Mouse (Mus musculus) heart, embryonic 16.5 days (tissue): Measurements from ENCODE around the gene Mkrn2. TPM values are rescaled to one million over a fixed set of nuclear protein-coding genes. Genes with fewer than 3 reads are reported as not detected.
"Not testable (repeated sequence)": the region's sequence is repeated elsewhere in the genome, so short reads cannot be mapped to it uniquely, and the experiment has no call there.

ENCODE experiments used
- ATAC-seq: fragments of 200-750 bp; cut with Nextera tagmentation; replicated peaks from 2 replicates; pipeline ENCODE4 v1.8.0; 2017; ENCODE audit warnings: moderate number of reproducible peaks; ENCODE audit not compliant: insufficient read depth, low FRiP score; ENCODE audit errors: extremely low read depth
- H3K27ac ChIP-seq: fragments of 300-500 bp; sonication (generic); 2 replicates; pipeline ENCODE4 v1.5.1; 2014; ENCODE audit warnings: mild to moderate bottlenecking, low read length, control low read depth, moderate library complexity
- H3K27me3 ChIP-seq: fragments of 300-500 bp; sonication (generic); 2 replicates; pipeline ENCODE4 v1.6.1; 2014; ENCODE audit warnings: low read length, mixed read lengths; ENCODE audit not compliant: control insufficient read depth, insufficient read depth
- H3K36me3 ChIP-seq: fragments of 300-500 bp; sonication (generic); 2 replicates; pipeline ENCODE4 v1.6.1; 2014; ENCODE audit not compliant: control insufficient read depth, insufficient read depth
- H3K4me1 ChIP-seq: fragments of 300-500 bp; sonication (generic); 2 replicates; pipeline ENCODE4 v1.6.1; 2014; ENCODE audit warnings: low read length, mixed read lengths; ENCODE audit not compliant: control insufficient read depth, insufficient read depth
- H3K4me2 ChIP-seq: fragments of 300-500 bp; sonication (generic); 2 replicates; pipeline ENCODE4 v1.6.1; 2014; ENCODE audit warnings: low read depth, mild to moderate bottlenecking, control low read depth, low read length
- H3K4me3 ChIP-seq: fragments of 300-500 bp; sonication (generic); 2 replicates; pipeline ENCODE4 v1.5.1; 2014; ENCODE audit warnings: mild to moderate bottlenecking, control low read depth, low read length
- H3K9ac ChIP-seq: fragments of 300-500 bp; sonication (generic); 2 replicates; pipeline ENCODE4 v1.6.1; 2014; ENCODE audit warnings: low read length, control low read depth
- H3K9me3 ChIP-seq: fragments of 300-500 bp; sonication (generic); replicated peaks from 2 replicates; pipeline ENCODE4 v1.6.1; 2016; ENCODE audit warnings: low read length; ENCODE audit not compliant: control insufficient read depth
- WGBS: fragments of 180-500 bp; shearing (Covaris S2); extraction: QIAGEN DNeasy Blood & Tissue Kit; methylation state at CpG from one replicate; pipeline ENCODE4 v1.1.7; 2014; 5-methylcytosine and 5-hydroxymethylcytosine counted together
- polyA plus RNA-seq: library from polyadenylated mRNA; unstranded; fragments of >200 nt; fragmentation: Nextera tagmentation; extraction: Ambion mirVana; gene quantifications from 2 replicates; pipeline ENCODE4 v1.2.1, GENCODE M21; 2015

Mkrn2 gene
- polyA plus RNA-seq, 1 experiment from 2014 or later: 26.2 TPM

DNA sequence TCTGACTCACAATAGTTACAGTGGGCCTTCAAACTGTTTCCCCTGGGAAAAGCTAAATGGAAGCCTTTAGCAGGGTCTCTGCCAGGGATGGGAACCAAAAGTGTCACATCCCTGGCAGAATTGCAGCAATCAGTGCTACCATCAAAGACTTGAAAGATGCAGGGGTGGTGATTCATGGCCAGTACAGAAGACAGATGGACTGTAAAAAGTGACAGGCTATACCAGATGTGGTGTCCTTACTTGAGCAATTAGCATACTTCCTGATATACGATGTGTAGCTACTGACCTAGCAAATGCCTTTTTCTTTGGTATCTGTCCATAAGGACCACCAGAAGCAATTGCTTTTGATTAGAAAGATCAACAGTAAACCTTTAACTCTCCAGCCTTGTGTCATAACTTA is 19.2 kb downstream of the Mkrn2 start:
- Histone ChIP-seq H3K4me2 (no peak overlapping the region), H3K4me3 (no peak overlapping the region), H3K9ac (no peak overlapping the region), H3K27ac (no peak overlapping the region), H3K27me3 (no peaks in the 10 kb centered on the region), H3K4me1 (no peaks in the 10 kb centered on the region), H3K9me3 (no peaks in the 10 kb centered on the region), H3K36me3 (peaks cover 85% of the 10 kb centered on the region)
- 92% methylated on average over 1 of the region's 1 CpGs for WGBS
- no peak for ATAC-seq

DNA sequence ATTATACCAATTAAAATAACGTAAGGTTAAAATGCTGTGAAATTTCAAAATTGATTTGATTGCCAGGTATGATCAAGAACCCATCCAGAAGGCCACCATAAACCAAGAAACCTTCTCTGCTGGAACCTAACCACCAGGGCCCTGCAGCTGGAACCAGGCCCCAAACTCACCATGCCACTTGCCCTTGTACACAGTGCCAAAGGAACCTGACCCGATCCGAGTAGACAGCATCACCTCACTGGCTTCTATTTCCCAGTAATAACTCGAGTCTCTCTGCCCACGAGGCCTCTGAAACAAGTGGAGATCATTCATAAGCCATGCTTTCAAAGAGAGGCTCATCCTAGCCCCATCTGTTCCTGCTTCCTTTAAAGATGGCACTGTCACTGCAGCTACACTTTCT is 24.4 kb downstream of the Mkrn2 start:
- H3K4me2 ChIP-seq: no peak overlapping the region
- WGBS: 82% methylated on average over 5 of the region's 5 CpGs
- H3K4me1 ChIP-seq: no peaks in the 10 kb centered on the region
- peaks cover 75% of the 10 kb centered on the region for H3K36me3 ChIP-seq
- H3K9ac ChIP-seq: no peak overlapping the region
- H3K4me3 ChIP-seq: no peak overlapping the region
- H3K27ac ChIP-seq: no peak overlapping the region
- no peaks in the 10 kb centered on the region for H3K27me3 ChIP-seq
- ATAC-seq: no peak
- no peaks in the 10 kb centered on the region for H3K9me3 ChIP-seq

DNA sequence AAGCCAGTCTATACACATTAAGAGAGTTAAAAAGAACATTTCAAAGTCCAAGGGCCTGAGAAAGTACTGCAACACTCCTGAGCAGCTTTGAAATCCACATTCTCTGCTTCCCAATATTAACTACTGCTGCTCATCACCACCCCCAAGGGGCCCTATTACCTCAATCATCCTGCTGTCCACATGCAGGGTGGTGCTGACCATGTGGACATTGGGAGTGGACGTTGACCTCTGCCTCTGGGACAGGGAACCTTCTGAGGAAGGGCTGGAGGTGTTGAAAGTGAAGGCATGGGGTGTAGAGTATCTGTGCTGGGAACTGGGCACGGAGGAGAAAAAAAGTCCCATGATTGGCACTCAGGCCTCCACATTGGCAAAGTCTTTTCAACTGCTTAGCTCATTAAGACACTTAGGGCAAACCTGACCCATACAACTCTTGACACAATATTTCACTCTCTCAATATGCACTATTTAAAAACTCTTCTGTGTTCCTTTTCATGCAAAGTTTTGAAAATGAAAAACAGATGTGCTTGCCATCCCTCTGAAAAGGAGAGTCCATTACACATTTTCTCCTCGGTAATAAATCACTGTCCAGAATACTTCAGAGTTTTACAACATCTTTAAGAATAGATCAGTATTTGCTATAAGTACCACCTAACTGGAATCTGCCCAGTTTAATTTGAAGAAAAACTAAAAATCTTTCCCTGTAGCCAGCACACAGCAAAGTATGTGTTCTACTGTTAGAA is 29.5 kb downstream of the Mkrn2 start:
- H3K9ac ChIP-seq: no peak overlapping the region
- no peaks in the 10 kb centered on the region for H3K27me3 ChIP-seq
- no peaks in the 10 kb centered on the region for H3K9me3 ChIP-seq
- H3K36me3 ChIP-seq: peaks cover 68% of the 10 kb centered on the region
- no peak for ATAC-seq
- H3K4me3 ChIP-seq: no peak overlapping the region
- WGBS: 82% methylated on average over 3 of the region's 3 CpGs
- H3K4me2 ChIP-seq: no peak overlapping the region
- H3K4me1 ChIP-seq: no peaks in the 10 kb centered on the region
- no peak overlapping the region for H3K27ac ChIP-seq

DNA sequence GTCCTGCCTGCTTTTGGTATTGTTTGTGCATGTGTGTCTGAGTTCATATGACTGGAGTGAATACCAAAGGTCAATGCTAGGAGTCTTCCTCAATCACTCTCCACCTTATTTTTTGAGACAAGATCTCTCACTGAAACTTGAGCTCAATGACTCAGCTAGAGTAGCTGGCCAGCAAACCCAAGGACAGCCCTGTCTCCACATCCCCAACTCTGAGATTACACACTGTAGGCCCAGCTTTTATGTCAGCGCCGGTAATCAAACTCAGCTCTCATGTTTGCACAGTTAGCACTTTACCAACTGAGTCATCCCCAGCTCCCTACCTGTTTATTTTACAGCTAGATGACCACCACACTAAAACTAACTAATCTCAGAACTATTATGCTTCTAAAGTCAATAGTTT is 32.3 kb downstream of the Mkrn2 start:
- WGBS: 94% methylated on average over 2 of the region's 2 CpGs
- Histone ChIP-seq H3K4me2 (no peak overlapping the region), H3K9ac (no peak overlapping the region), H3K9me3 (no peaks in the 10 kb centered on the region), H3K27ac (no peak overlapping the region), H3K4me1 (no peaks in the 10 kb centered on the region), H3K27me3 (no peaks in the 10 kb centered on the region), H3K36me3 (peaks cover 62% of the 10 kb centered on the region), H3K4me3 (no peak overlapping the region)
- no peak for ATAC-seq

DNA sequence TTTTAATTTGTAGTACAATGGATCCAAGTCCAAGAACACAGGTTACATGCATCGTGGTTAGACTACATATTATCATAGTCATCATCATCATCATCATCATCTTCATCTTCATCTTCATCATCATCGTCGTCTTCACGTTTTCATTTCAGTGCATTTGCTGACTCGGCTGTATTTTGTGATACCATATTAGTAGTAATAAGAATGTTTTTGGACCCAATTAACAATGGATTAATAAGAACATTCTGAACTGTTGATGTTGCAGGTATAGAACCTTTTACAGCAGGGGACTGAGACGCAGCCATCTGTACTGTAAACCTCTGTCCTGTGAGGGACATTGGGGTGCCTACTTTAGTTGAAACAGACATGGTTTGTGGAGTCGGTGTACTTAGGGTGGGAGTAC is 36.5 kb downstream of the Mkrn2 start:
- H3K4me3 ChIP-seq, ATAC-seq, H3K4me1 ChIP-seq, H3K9me3 ChIP-seq, H3K27me3 ChIP-seq, H3K4me2 ChIP-seq, H3K27ac ChIP-seq, H3K9ac ChIP-seq: not testable (repeated sequence)
- peaks cover 40% of the 10 kb centered on the region for H3K36me3 ChIP-seq
- WGBS: 95% methylated on average over 7 of the region's 7 CpGs

DNA sequence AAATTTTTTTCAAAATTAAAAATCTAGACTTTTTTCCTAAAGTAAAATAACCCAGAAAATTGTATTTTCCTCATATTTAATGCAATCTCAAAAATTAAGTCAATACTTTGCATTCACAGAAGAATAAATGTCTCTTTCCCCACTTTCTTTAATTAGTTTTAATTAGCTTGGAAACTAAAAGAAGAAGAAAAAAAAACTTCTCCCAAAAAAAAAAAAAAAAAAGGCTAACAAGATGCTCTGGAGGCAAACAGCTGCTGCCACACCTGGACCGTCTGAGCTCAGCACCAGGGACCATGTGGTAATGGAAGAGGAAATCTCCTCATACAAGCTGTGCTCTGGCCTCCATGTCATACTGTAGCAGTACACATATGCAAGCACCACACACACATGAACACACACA is 41.6 kb downstream of the Mkrn2 start:
- no peak for ATAC-seq
- no peaks in the 10 kb centered on the region for H3K27me3 ChIP-seq
- H3K27ac ChIP-seq: no peak overlapping the region
- no peak overlapping the region for H3K9ac ChIP-seq
- H3K4me2 ChIP-seq: no peak overlapping the region
- H3K9me3 ChIP-seq: no peaks in the 10 kb centered on the region
- 81% methylated on average over 1 of the region's 1 CpGs for WGBS
- H3K4me3 ChIP-seq: no peak overlapping the region
- peaks cover 16% of the 10 kb centered on the region for H3K36me3 ChIP-seq
- peaks cover 4% of the 10 kb centered on the region for H3K4me1 ChIP-seq

DNA sequence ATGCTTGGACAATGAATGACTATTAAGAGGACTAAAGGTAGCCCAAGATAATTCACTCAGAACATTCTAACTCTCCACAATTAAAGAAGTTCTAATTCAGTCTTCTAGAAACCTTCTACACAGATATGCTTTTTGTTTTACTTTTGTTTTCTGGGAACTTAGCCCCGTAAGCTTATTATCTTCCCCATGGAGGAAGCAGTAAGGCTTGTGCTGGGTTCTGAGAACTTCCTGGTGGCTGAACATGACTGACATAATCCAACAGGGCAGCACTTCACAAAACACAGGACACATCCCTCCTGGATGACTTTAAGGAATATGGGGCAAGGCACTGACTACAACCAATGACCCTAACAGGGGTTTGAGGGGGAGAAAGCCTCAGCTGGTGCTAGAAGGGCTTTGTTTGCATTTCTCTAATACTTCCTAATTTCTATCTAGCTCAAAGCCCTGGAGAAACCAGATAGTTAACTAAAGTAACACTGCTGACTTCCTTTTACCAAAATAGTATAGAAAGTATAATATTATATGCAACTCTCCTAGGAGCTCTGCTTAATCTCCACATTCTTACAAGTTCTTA is 48.2 kb downstream of the Mkrn2 start:
- WGBS: 33% methylated on average over 1 of the region's 1 CpGs
- Histone ChIP-seq H3K27me3 (no peaks in the 10 kb centered on the region), H3K4me1 (peaks cover 40% of the 10 kb centered on the region), H3K4me3 (no peak overlapping the region), H3K9ac (no peak overlapping the region), H3K36me3 (no peaks in the 10 kb centered on the region), H3K4me2 (no peak overlapping the region), H3K9me3 (no peaks in the 10 kb centered on the region), H3K27ac (peak overlapping the region; percentile 30)
- ATAC-seq: no peak

DNA sequence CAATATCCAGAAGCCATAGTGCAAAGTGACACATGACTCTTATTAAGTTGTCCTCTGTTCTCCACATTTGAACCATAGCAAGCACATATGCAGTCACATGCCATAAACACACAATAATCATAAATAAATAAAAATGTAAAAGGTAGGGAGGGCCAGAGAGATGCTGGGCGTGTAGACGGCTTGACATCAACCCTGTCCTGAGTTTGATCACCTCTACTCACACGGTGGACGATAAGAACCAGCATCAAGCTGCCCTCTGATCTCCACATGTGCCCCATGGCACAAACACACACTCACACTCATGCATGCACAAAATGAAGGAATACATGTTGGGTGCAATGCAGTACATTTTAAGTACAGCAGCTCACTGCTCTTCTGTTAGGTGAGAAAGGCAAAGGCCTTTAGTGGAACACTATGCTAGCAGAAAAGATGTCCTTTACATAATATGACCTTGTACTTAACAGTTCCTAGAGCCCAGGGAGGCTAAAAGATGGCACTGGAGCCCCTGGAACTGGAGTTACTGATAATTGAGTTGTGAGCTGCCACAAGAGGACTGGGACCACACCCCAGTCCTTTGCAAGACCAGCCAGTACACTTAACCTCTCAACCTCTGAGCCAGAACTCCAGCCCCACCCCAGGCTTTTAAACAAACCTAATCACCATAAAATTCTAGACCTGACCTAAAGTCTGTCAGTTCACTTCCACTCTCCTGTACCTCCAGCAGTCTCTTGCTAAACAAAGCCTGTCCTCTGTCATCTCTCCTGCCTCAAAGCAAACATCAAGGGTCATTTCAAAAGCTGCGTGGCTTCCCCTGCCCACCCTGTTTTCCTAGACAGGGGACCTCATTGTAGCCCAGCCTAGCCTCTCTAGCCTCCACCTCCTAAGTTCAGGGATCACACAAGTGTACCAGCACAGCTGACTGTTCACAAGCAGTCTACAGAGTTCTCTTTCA is 49.0 kb downstream of the Mkrn2 start:
- Histone ChIP-seq H3K4me2 (peak overlapping the region; percentile 18; the same call in 1 of the 2 replicates), H3K36me3 (no peaks in the 10 kb centered on the region), H3K27ac (peak overlapping the region; percentile 72), H3K4me1 (peaks cover 42% of the 10 kb centered on the region), H3K4me3 (no peak overlapping the region), H3K27me3 (no peaks in the 10 kb centered on the region), H3K9ac (0 out of 2 replicates have a peak overlapping the region, but pooled peaks have one; percentile 3), H3K9me3 (no peaks in the 10 kb centered on the region)
- WGBS: 24% methylated on average over 5 of the region's 5 CpGs
- ATAC-seq: peak; percentile 74

DNA sequence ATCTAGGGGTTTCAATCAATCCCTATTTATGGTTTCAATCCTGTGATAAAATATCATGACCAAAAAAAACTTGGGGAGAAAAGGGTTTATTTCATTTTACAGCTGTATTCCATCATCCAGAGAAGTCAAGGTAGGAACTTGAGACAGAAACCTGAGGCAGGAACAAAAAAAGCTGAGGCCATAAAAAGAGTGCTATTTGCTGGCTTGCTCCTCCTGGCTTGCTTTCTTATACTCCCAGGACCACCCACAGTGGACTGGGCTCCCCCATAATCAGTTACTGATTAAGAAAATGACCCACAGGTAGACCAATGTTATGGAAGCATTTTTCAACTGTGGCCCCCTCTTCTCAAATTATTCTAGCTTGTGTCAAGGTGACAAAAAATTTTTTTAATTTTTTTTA is 50.0 kb downstream of the Mkrn2 start:
- Histone ChIP-seq H3K36me3 (no peaks in the 10 kb centered on the region), H3K9ac (no peak overlapping the region), H3K27me3 (no peaks in the 10 kb centered on the region), H3K4me1 (peaks cover 48% of the 10 kb centered on the region), H3K4me2 (no peak overlapping the region), H3K4me3 (no peak overlapping the region), H3K27ac (no peak overlapping the region), H3K9me3 (no peaks in the 10 kb centered on the region)
- ATAC-seq: no peak
